Mouse (Mus musculus) kidney, embryonic 15.5 days (tissue): ENCODE results near the gene Susd4. TPM values are rescaled to one million over a fixed set of nuclear protein-coding genes. Genes with fewer than 3 reads are reported as not detected.

ENCODE experiments used
- ATAC-seq: fragments of 200-750 bp; cut with Nextera tagmentation; replicated peaks from 2 replicates; pipeline ENCODE4 v1.8.0; 2017; ENCODE audit warnings: moderate TSS enrichment; ENCODE audit not compliant: low FRiP score
- H3K27ac ChIP-seq: fragments of 300-500 bp; sonication (generic); 2 replicates; pipeline ENCODE4 v1.5.1; 2015; ENCODE audit warnings: mild to moderate bottlenecking, inconsistent platforms
- H3K27me3 ChIP-seq: fragments of 300-500 bp; sonication (generic); 2 replicates; pipeline ENCODE4 v1.6.1; 2015; ENCODE audit warnings: inconsistent platforms
- H3K36me3 ChIP-seq: fragments of 300-500 bp; sonication (generic); 2 replicates; pipeline ENCODE4 v1.6.1; 2015; ENCODE audit warnings: inconsistent platforms
- H3K4me1 ChIP-seq: fragments of 300-500 bp; sonication (generic); 2 replicates; pipeline ENCODE4 v1.6.1; 2015; ENCODE audit warnings: inconsistent platforms
- H3K4me2 ChIP-seq: fragments of 300-500 bp; sonication (generic); 2 replicates; pipeline ENCODE4 v1.6.1; 2015; ENCODE audit warnings: moderate library complexity, mild to moderate bottlenecking, inconsistent platforms
- H3K4me3 ChIP-seq: fragments of 300-500 bp; sonication (generic); replicated peaks from 2 replicates; pipeline ENCODE4 v1.5.1; 2015; ENCODE audit warnings: mild to moderate bottlenecking, inconsistent platforms
- H3K9ac ChIP-seq: fragments of 300-500 bp; sonication (generic); 2 replicates; pipeline ENCODE4 v1.6.1; 2015; ENCODE audit warnings: mild to moderate bottlenecking, inconsistent platforms
- H3K9me3 ChIP-seq: fragments of 300-500 bp; sonication (generic); replicated peaks from 2 replicates; pipeline ENCODE4 v1.6.1; 2016; ENCODE audit warnings: inconsistent platforms
- WGBS: fragments of 180-500 bp; shearing (Covaris S2); methylation state at CpG from one replicate; pipeline ENCODE4 v1.1.7; 2015; ENCODE audit warnings: mixed read lengths; 5-methylcytosine and 5-hydroxymethylcytosine counted together
- polyA plus RNA-seq: library from polyadenylated mRNA; unstranded; fragments of >200 nt; fragmentation: Nextera tagmentation; extraction: Ambion mirVana; gene quantifications from 2 replicates; pipeline ENCODE4 v1.2.1, GENCODE M21; 2015

Susd4 gene
- polyA plus RNA-seq, 1 experiment from 2014 or later = 20.0 TPM

GRCm38 (mm10) chr1:182868432-182869113 is 104.9 kb downstream of the Susd4 start:
- Histone ChIP-seq H3K27me3 (no peaks in the 10 kb centered on the region), H3K36me3 (peaks cover 11% of the 10 kb centered on the region), H3K4me3 (no peak overlapping the region), H3K4me1 (peaks cover 20% of the 10 kb centered on the region), H3K9me3 (peaks cover 10% of the 10 kb centered on the region), H3K27ac (peak overlapping the region; percentile 28), H3K4me2 (no peak overlapping the region), H3K9ac (no peak overlapping the region)
- 74% methylated on average over 14 of the region's 14 CpGs for WGBS
- peak; percentile 76 for ATAC-seq

GRCm38 (mm10) chr1:182869114-182869456 is 105.4 kb downstream of the Susd4 start:
- Histone ChIP-seq H3K27ac (peak overlapping the region; percentile 28), H3K9ac (no peak overlapping the region), H3K36me3 (peaks cover 11% of the 10 kb centered on the region), H3K4me1 (peaks cover 20% of the 10 kb centered on the region), H3K4me3 (no peak overlapping the region), H3K27me3 (no peaks in the 10 kb centered on the region), H3K4me2 (no peak overlapping the region), H3K9me3 (peaks cover 10% of the 10 kb centered on the region)
- 60% methylated on average over 6 of the region's 6 CpGs for WGBS
- peak; percentile 35; the same call in 1 of the 2 replicates for ATAC-seq

GRCm38 (mm10) chr1:182878156-182878555 is 114.5 kb downstream of the Susd4 start:
- H3K4me2 ChIP-seq = no peak overlapping the region
- no peak for ATAC-seq

GRCm38 (mm10) chr1:182878719-182879118 is 115.1 kb downstream of the Susd4 start:
- Histone ChIP-seq H3K4me3 (no peak overlapping the region), H3K27me3 (no peaks in the 10 kb centered on the region), H3K9ac (no peak overlapping the region), H3K4me2 (no peak overlapping the region), H3K36me3 (0 out of 2 replicates have a peak, but pooled peaks cover 3% of the 10 kb centered on the region), H3K27ac (no peak overlapping the region), H3K9me3 (no peaks in the 10 kb centered on the region), H3K4me1 (peaks cover 12% of the 10 kb centered on the region)
- 90% methylated on average over 4 of the region's 4 CpGs for WGBS
- ATAC-seq = no peak

More at GRCm38 (mm10) chr1:182878156-182878555, 114.5 kb downstream of the Susd4 start:
- Histone ChIP-seq H3K36me3 (0 out of 2 replicates have a peak, but pooled peaks cover 3% of the 10 kb centered on the region), H3K9ac (no peak overlapping the region), H3K4me3 (no peak overlapping the region), H3K9me3 (no peaks in the 10 kb centered on the region), H3K27me3 (no peaks in the 10 kb centered on the region), H3K27ac (no peak overlapping the region), H3K4me1 (peaks cover 12% of the 10 kb centered on the region)
- WGBS = 91% methylated on average over 5 of the region's 5 CpGs

- H3K27ac ChIP-seq = peak overlapping the region; percentile 45; the same call in 1 of the 2 replicates
- 74% methylated on average over 8 of the region's 8 CpGs for WGBS
- ATAC-seq = peak; percentile 56; the same call in 1 of the 2 replicates
Measured at GRCm38 (mm10) chr1:182881246-182881645, 117.6 kb downstream of the Susd4 start.

GRCm38 (mm10) chr1:182882611-182883010 is 119.0 kb downstream of the Susd4 start:
- Histone ChIP-seq H3K9ac (no peak overlapping the region), H3K9me3 (no peaks in the 10 kb centered on the region), H3K27me3 (no peaks in the 10 kb centered on the region), H3K36me3 (peaks cover 8% of the 10 kb centered on the region), H3K4me3 (no peak overlapping the region), H3K4me1 (peaks cover 12% of the 10 kb centered on the region), H3K4me2 (no peak overlapping the region), H3K27ac (no peak overlapping the region)
- no peak for ATAC-seq
- 89% methylated on average over 2 of the region's 2 CpGs for WGBS

More at GRCm38 (mm10) chr1:182881246-182881645, 117.6 kb downstream of the Susd4 start:
- H3K9ac ChIP-seq = no peak overlapping the region
- H3K4me2 ChIP-seq = no peak overlapping the region
- no peak overlapping the region for H3K4me3 ChIP-seq
- H3K9me3 ChIP-seq = no peaks in the 10 kb centered on the region
- H3K4me1 ChIP-seq = peaks cover 12% of the 10 kb centered on the region
- H3K36me3 ChIP-seq = 0 out of 2 replicates have a peak, but pooled peaks cover 3% of the 10 kb centered on the region
- H3K27me3 ChIP-seq = no peaks in the 10 kb centered on the region

- H3K4me3 ChIP-seq = no peak overlapping the region
- H3K27me3 ChIP-seq = no peaks in the 10 kb centered on the region
- H3K27ac ChIP-seq = no peak overlapping the region
- ATAC-seq = no peak
- peaks cover 8% of the 10 kb centered on the region for H3K4me1 ChIP-seq
- no peaks in the 10 kb centered on the region for H3K9me3 ChIP-seq
- H3K36me3 ChIP-seq = no peaks in the 10 kb centered on the region; the same call in 1 of the 2 replicates
- H3K4me2 ChIP-seq = no peak overlapping the region
- no peak overlapping the region for H3K9ac ChIP-seq
- 69% methylated on average over 9 of the region's 9 CpGs for WGBS
Measured at GRCm38 (mm10) chr1:182895698-182896097, 132.0 kb downstream of the Susd4 start.

GRCm38 (mm10) chr1:182897071-182897470 is 133.4 kb downstream of the Susd4 start:
- H3K4me2 ChIP-seq = no peak overlapping the region
- no peak overlapping the region for H3K9ac ChIP-seq
- ATAC-seq = no peak
- 70% methylated on average over 6 of the region's 6 CpGs for WGBS
- H3K9me3 ChIP-seq = no peaks in the 10 kb centered on the region
- H3K36me3 ChIP-seq = no peaks in the 10 kb centered on the region
- H3K27me3 ChIP-seq = no peaks in the 10 kb centered on the region
- H3K27ac ChIP-seq = no peak overlapping the region
- no peak overlapping the region for H3K4me3 ChIP-seq
- H3K4me1 ChIP-seq = peaks cover 8% of the 10 kb centered on the region

GRCm38 (mm10) chr1:182897506-182898138 is 134.0 kb downstream of the Susd4 start:
- peaks cover 8% of the 10 kb centered on the region for H3K4me1 ChIP-seq
- H3K36me3 ChIP-seq = no peaks in the 10 kb centered on the region
- H3K4me3 ChIP-seq = no peak overlapping the region
- no peaks in the 10 kb centered on the region for H3K27me3 ChIP-seq
- H3K9ac ChIP-seq = no peak overlapping the region
- 0 out of 2 replicates have a peak, but pooled peaks have one; percentile 22 for ATAC-seq
- H3K4me2 ChIP-seq = no peak overlapping the region
- WGBS = 74% methylated on average over 12 of the region's 12 CpGs
- H3K9me3 ChIP-seq = no peaks in the 10 kb centered on the region
- H3K27ac ChIP-seq = no peak overlapping the region

GRCm38 (mm10) chr1:182902095-182902494 is 138.4 kb downstream of the Susd4 start:
- Histone ChIP-seq H3K4me1 (peaks cover 8% of the 10 kb centered on the region), H3K36me3 (no peaks in the 10 kb centered on the region), H3K27me3 (no peaks in the 10 kb centered on the region), H3K9ac (no peak overlapping the region), H3K27ac (no peak overlapping the region), H3K9me3 (no peaks in the 10 kb centered on the region), H3K4me3 (no peak overlapping the region), H3K4me2 (no peak overlapping the region)
- 64% methylated on average over 5 of the region's 5 CpGs for WGBS
- no peak for ATAC-seq

- Histone ChIP-seq H3K9ac (no peak overlapping the region), H3K27me3 (no peaks in the 10 kb centered on the region), H3K4me1 (peaks cover 9% of the 10 kb centered on the region), H3K27ac (no peak overlapping the region), H3K9me3 (no peaks in the 10 kb centered on the region), H3K4me2 (no peak overlapping the region), H3K36me3 (no peaks in the 10 kb centered on the region), H3K4me3 (no peak overlapping the region)
- 76% methylated on average over 3 of the region's 3 CpGs for WGBS
- ATAC-seq = no peak
Measured at GRCm38 (mm10) chr1:182902906-182903305, 139.2 kb downstream of the Susd4 start.

- Histone ChIP-seq H3K4me2 (no peak overlapping the region), H3K27me3 (no peaks in the 10 kb centered on the region), H3K4me3 (no peak overlapping the region), H3K9ac (no peak overlapping the region), H3K36me3 (no peaks in the 10 kb centered on the region), H3K9me3 (no peaks in the 10 kb centered on the region), H3K27ac (peak overlapping the region; percentile 39; the same call in 1 of the 2 replicates), H3K4me1 (peaks cover 24% of the 10 kb centered on the region)
- no peak for ATAC-seq
- 70% methylated on average over 3 of the region's 3 CpGs for WGBS
Measured at GRCm38 (mm10) chr1:182905669-182906068, 142.0 kb downstream of the Susd4 start.
